Mouse (Mus musculus): ENCODE data around the gene Paqr5.

The Paqr5 gene

DNA sequence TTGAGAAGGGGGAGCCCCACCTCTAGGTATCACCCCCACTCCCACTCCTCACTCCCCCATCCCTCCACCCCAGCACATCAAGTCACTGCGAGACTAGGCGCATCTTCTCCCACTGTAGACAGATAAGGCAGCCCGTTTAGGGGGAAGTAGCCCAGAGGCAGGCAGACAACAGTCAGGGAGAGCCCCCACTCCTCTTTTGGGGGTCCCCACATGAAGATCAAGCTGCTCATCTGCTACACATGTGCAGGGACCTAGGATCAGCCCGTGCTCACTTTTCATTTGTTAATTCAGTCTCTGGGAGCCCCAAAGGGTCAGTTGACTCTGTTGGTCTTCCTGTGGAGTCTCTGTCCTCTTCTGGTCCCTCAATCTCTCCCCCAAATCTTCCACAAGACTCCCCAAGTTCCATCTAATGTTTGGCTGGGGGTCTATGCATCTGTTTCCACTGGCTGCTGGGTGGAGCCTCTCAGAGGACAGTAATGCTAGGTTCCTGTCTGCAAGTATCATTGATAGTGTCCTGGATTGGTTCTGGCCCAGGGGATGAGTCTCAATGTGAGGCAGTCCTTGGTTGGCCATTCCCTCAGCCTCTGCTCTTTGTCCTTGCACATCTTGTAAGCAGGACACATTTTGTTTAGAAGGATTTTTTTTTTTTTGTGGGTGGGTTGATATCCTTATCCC is 118.9 kb downstream of the Paqr5 start:
- DNase-seq = no peak

DNA sequence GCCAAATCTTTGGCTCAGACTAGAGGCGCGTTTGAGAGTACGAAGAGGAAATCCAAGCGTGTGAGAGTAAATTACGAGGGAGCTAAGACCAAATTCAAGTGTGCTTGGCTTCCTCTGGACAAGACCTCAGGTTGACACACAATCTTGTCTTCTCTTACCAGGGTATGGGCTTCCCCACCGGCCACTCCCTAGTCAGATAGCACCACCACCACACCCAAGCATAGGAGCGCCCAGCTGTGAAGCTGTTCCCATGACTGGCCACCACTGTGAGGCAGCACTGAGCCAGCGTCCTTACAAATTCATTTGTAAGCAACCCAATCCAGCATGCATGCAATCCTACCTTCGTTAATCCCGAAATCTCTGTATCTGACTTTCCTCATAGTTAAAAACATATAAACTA is 119.7 kb downstream of the Paqr5 start:
- DNase-seq = no peak

DNA sequence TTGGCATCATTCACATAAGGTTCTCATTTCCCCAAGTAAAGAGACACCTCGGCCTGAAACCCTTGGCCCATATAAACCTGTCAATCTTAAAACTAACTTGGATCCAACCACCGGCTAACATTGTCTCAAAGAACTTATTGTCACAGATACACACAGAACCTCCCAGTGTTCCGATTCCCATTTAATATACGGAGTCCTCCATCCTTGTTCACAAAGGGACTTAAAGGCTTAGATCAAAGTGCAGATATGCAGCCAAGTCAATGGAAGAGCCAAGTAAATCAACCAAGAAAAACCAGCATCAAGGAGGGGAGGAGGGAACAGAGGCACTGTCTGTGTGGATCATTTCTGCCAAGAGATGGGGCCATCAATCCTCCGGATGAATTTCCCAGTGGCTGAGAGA is 121.1 kb downstream of the Paqr5 start:
- DNase-seq = no peak

DNA sequence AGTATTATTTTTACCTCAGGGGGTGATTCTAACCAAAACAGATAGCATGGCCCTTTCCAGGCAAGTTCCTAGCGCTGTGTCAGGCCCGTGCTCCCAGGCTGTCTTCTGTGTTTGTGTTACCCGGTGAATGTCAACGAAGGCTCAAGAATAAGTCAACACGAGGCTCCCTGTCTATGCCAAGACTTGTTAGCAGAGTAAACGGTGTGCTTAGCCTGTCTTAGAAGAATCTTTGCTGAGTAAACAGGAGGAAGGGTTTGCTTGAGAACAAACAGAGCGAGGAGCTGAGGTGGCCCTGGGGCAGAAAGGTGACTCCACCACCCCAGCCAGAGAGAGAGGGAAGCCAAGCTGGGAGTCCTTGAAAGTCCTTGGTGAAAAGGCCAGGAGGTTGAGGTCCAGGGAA is 122.5 kb downstream of the Paqr5 start:
- DNase-seq = no peak

Measured in kidney, adult 11 months (tissue).